Mouse (Mus musculus) CH12F3 (cell line): Measurements from ENCODE around the gene Myo1g.

Experiments
- in situ Hi-C: fragments of 300-500 bp; cut with MboI; formaldehyde crosslinking; loops from 2 replicates; pipeline ENCODE4 v1.14.3; 2020; ENCODE audit warnings: low sequenced_read_pairs

Gene Myo1g

GRCm38 (mm10) chr11:6489257-6489656 lies 31.5 kb downstream of the Myo1g start:
- in situ Hi-C loops, result no loop called here

GRCm38 (mm10) chr11:6488041-6488684 lies 32.6 kb downstream of the Myo1g start:
- in situ Hi-C loops, result no loop called here

- in situ Hi-C loops, result no loop called here
Observed at GRCm38 (mm10) chr11:6487496-6487895, 33.3 kb downstream of the Myo1g start.

GRCm38 (mm10) chr11:6486916-6487315 lies 33.8 kb downstream of the Myo1g start:
- in situ Hi-C loops, result no loop called here

GRCm38 (mm10) chr11:6484244-6484959 lies 36.4 kb downstream of the Myo1g start:
- in situ Hi-C loops, result no loop called here

- in situ Hi-C loops, result no loop called here
Observed at GRCm38 (mm10) chr11:6483103-6483502, 37.7 kb downstream of the Myo1g start.

- in situ Hi-C loops, result no loop called here
Observed at GRCm38 (mm10) chr11:6481669-6482185, 39.0 kb downstream of the Myo1g start.

- in situ Hi-C loops, result no loop called here
Observed at GRCm38 (mm10) chr11:6480681-6481405, 39.9 kb downstream of the Myo1g start.

GRCm38 (mm10) chr11:6480191-6480590 lies 40.6 kb downstream of the Myo1g start:
- in situ Hi-C loops, result no loop called here

- in situ Hi-C loops, result no loop called here
Observed at GRCm38 (mm10) chr11:6479231-6479630, 41.5 kb downstream of the Myo1g start.

GRCm38 (mm10) chr11:6477350-6477749 lies 43.4 kb downstream of the Myo1g start:
- in situ Hi-C loops, result no loop called here

GRCm38 (mm10) chr11:6476876-6477275 lies 43.9 kb downstream of the Myo1g start:
- in situ Hi-C loops, result no loop called here

- in situ Hi-C loops, result no loop called here
Observed at GRCm38 (mm10) chr11:6475867-6476484, 44.8 kb downstream of the Myo1g start, which contains the start of gene Purb. Gene Purb, minus strand, starts transcription at chr11:6475917.

GRCm38 (mm10) chr11:6474874-6475731 lies 45.7 kb downstream of the Myo1g start:
- in situ Hi-C loops, result no loop called here

GRCm38 (mm10) chr11:6474381-6474780 lies 46.4 kb downstream of the Myo1g start:
- in situ Hi-C loops, result no loop called here

- in situ Hi-C loops, result no loop called here
Observed at GRCm38 (mm10) chr11:6472076-6472475, 48.7 kb downstream of the Myo1g start.

GRCm38 (mm10) chr11:6471493-6471892 lies 49.3 kb downstream of the Myo1g start:
- in situ Hi-C loops, result no loop called here

- in situ Hi-C loops, result no loop called here
Observed at GRCm38 (mm10) chr11:6471054-6471453, 49.7 kb downstream of the Myo1g start.

GRCm38 (mm10) chr11:6468541-6468940 lies 52.2 kb downstream of the Myo1g start:
- in situ Hi-C loops, result no loop called here

- in situ Hi-C loops, result no loop called here
Observed at GRCm38 (mm10) chr11:6465122-6465521, 55.6 kb downstream of the Myo1g start.
